Mouse (Mus musculus): ENCODE data around the gene Nek6.

Gene Nek6

GRCm38 (mm10) chr2:38584514-38585378, 73.3 kb downstream of the Nek6 start:
- DNase-seq = no peak

DNA sequence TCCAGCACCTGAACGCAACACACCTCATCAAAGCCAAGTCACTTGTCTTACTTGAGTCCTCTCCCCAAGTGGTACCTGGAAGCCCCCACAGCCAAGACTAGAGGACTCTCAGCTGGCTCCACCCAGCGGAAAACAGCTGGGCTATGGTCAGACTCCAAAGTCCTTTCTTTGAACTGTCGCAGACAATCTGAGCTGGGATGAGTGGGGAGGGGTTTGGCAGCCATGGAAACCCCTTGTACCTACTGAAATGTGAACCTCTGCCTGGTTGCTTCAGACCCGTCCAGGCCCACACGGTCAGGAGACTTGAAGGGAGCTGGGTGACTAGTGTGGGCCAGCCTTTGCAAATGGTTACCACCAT, 73.9 kb downstream of the Nek6 start:
- DNase-seq = no peak

DNA sequence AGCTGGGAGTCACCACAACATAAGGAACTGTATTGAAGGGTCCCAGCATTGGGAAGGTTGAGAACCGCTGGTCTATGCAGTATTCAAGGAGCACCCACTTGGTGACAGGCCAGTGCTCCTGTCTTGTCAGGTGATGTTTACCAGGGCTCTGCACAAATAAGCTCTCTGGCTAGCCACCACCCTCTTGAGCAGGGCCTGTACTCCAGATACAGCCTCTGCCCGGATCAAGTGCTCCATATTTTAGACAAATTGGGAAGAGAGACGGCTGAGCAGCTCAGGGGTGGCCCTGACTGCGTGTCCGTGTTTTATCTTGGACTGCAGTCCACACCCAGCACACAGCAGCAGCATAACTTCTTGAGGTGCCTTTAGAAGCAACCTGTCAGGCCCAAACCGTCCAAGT, 75.3 kb downstream of the Nek6 start:
- DNase-seq = no peak

- peak; percentile 45 for DNase-seq
Observed at GRCm38 (mm10) chr2:38591751-38592459, 80.5 kb downstream of the Nek6 start.

GRCm38 (mm10) chr2:38594874-38595273, 83.4 kb downstream of the Nek6 start:
- no peak for DNase-seq

- DNase-seq = no peak
Observed at GRCm38 (mm10) chr2:38597896-38598295, 86.5 kb downstream of the Nek6 start.

DNA sequence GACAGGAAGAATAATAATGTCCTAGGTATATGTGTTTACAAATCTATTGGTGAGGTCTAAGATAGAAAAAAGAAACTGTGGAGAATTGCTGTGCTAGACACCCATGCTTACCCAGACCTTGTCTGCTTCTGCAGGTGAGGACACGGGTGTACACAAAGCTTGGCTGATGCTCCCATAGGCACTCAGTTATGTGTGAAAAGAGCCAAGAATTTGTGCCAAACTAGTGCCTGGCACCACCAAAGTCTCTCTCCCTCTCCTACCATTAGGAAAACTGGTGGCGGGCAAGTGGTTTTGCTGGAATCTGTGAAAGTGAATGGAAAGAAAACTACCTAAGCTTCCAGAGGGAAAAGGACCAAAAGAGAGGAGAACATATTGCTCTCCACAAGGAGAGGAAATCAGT, 87.0 kb downstream of the Nek6 start:
- peak; percentile 47 for DNase-seq

- no peak for DNase-seq
Observed at GRCm38 (mm10) chr2:38600842-38601241, 89.4 kb downstream of the Nek6 start.

DNA sequence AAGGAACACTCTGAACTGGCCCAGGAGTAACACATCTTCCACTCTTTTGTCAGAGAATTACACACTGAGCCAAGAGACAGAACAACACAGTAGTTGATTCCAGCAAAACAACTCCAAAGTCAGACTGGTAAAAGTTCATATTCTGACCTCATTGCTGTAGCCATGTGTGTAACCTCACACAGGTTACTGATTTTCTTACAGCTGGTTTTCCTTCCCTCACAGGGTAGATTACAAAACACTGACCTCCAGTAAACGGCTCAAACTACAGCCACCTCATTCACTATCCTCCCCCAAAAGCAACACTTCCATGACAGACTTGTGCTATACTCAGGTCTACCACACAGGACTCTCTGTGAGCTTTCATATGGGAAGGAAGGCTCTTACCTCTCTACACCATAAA, 96.3 kb downstream of the Nek6 start:
- no peak for DNase-seq

DNA sequence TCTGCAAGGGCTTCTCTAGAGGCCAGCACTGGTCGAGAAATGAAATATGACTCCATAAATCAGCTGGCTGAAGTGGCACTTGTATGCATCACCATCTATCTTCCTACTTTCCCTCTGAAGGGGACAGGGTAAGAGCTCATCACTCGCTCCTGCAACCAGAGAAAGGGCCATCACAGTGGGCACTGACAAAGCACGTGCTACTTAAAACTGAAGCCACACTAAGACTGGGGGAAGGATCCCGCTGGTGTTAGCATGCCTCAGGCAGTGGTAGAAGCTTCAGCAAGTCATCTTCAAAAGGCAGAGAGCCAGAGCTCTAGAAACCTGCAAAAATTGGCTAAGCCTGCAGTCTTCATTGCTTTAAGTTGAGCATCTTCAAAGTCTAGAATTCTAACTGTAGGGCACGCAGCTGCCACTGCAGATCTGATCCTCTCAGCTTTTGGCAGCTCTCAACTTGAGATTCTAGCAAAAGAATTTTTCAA, 97.4 kb downstream of the Nek6 start:
- DNase-seq = no peak

DNA sequence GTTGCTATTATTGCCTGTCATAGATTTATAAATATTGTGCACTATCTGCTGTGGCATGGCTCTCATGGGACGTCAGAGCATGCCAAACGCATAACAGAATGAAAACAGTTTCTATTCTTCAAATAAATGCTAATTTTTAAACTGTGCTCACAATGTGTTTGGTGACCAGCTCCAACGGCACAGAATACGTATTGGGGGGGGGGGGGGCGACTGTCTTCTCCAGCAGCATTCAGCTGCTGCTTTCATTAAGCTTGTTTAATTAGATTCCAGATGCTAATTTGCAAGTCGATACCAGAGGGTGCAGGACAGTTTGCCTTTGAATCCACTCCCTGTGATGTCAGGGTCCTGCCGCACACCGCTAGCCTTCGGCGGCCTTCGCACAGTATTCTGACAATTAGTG, 97.9 kb downstream of the Nek6 start:
- no peak for DNase-seq

GRCm38 (mm10) chr2:38610161-38610560, 98.7 kb downstream of the Nek6 start:
- DNase-seq = no peak

- no peak for DNase-seq
Observed at GRCm38 (mm10) chr2:38612596-38612995, 101.2 kb downstream of the Nek6 start.

DNA sequence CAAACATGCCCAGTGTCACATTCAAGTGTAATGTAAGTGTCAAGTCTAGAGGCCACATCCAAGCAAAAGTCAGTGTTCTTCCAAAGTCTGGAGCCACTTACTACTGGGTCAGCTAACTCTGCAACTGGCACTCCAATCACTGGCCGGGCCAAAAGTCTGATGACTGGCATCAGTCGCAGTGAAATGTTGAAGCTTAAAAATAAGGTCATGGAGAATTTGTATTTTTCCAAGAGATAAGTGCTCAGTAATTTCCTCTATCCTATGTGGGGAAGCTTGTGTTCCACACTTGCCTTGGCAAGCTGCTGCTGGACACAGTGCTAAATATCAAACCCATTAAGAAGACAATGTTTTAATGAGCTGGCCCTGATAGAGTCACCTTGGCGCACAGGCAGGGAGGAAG, 102.1 kb downstream of the Nek6 start:
- no peak for DNase-seq

GRCm38 (mm10) chr2:38614437-38614836, 103.0 kb downstream of the Nek6 start:
- no peak for DNase-seq

DNA sequence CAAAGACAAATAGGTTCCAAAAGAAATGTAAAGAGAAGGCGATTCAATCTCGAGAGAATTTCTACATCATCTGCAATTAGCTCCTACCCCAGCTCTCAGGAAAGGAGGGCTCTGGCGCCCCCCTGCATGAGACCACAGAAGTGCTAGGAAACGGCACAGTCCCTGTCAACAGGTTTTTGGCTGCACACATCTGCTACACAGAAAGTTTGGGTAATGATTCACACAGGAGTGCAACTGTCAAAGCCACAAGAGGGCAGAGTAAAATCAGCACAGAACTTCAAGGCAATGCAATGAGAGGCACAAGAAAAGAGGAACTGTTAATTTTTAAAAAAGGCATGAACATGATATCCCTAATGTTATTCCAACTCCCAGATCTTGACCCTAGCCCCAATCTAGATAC, 104.6 kb downstream of the Nek6 start:
- DNase-seq = no peak

- no peak for DNase-seq
Observed at GRCm38 (mm10) chr2:38616956-38617872, 105.8 kb downstream of the Nek6 start.

DNA sequence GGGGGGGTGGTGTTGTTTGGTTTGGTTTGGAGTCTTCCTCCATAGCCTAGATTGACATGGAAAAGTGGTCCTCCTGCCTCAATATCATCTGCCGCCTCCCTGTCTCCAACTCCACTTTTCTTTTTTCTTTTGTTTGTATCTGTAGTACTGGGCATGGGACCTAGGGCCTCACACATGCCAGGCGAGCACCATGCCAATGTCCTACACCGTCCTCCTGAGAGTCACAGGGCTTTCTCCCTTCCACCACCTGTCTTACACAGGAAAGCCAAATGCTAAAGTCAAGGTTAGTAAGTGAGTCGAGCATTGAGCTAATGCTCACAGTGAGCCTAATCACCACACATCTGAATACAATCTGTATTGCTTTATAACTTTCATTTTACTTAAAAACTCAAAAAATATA, 108.3 kb downstream of the Nek6 start:
- DNase-seq = peak; percentile 85

DNA sequence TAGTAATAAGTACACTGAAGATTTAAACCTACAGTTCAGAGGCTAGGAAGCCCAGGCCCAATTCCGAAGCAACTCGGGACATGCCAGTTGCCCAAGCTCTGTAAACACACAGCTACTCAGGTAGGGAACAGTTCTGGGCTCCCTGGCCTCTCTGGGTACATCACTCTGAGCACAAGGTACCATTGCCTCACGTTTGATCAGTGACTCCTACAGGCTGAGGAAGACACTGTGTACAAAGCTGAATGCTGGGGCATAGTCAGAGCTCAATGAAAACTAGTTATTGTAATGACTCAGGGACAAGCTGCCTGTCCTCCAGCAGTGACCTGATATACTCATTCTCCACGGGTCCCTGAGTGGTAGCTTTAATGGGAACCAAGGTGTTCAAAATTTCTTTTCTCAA, 109.6 kb downstream of the Nek6 start:
- DNase-seq = no peak

- DNase-seq = peak; percentile 61
Observed at GRCm38 (mm10) chr2:38621610-38622021, 110.2 kb downstream of the Nek6 start.

- DNase-seq = no peak
Observed at GRCm38 (mm10) chr2:38623411-38623810, 112.0 kb downstream of the Nek6 start.

GRCm38 (mm10) chr2:38623821-38624590, 112.6 kb downstream of the Nek6 start:
- DNase-seq = no peak
